Mouse (Mus musculus): ENCODE results near the gene Col26a1. TPM values are rescaled to one million over a fixed set of nuclear protein-coding genes. Genes with fewer than 3 reads are reported as not detected.

The Col26a1 gene
- polyA plus RNA-seq, 1 experiment = 1.3 TPM

- DNase-seq (ENCODE audit: low read depth) = no peak
Observed at GRCm38 (mm10) chr5:136806379-136807056, 76.5 kb downstream of the Col26a1 start.

GRCm38 (mm10) chr5:136805019-136805418, 78.0 kb downstream of the Col26a1 start:
- no peak for DNase-seq (ENCODE audit: low read depth)

- DNase-seq (ENCODE audit: low read depth) = no peak
Observed at GRCm38 (mm10) chr5:136804246-136804645, 78.8 kb downstream of the Col26a1 start.

GRCm38 (mm10) chr5:136802732-136803131, 80.3 kb downstream of the Col26a1 start:
- no peak for DNase-seq (ENCODE audit: low read depth)

- DNase-seq (ENCODE audit: low read depth) = no peak
Observed at GRCm38 (mm10) chr5:136796917-136797316, 86.1 kb downstream of the Col26a1 start.

GRCm38 (mm10) chr5:136793807-136794206, 89.2 kb downstream of the Col26a1 start:
- DNase-seq (ENCODE audit: low read depth) = no peak

- no peak for DNase-seq (ENCODE audit: low read depth)
Observed at GRCm38 (mm10) chr5:136792541-136792940, 90.5 kb downstream of the Col26a1 start.

GRCm38 (mm10) chr5:136791204-136791603, 91.8 kb downstream of the Col26a1 start:
- no peak for DNase-seq (ENCODE audit: low read depth)

- peak; percentile 14 for DNase-seq (ENCODE audit: low read depth)
Observed at GRCm38 (mm10) chr5:136790570-136791196, 92.3 kb downstream of the Col26a1 start.

- no peak for DNase-seq (ENCODE audit: low read depth)
Observed at GRCm38 (mm10) chr5:136784531-136784930, 98.5 kb downstream of the Col26a1 start.

GRCm38 (mm10) chr5:136782600-136782999, 100.4 kb downstream of the Col26a1 start:
- DNase-seq (ENCODE audit: low read depth) = no peak

- no peak for DNase-seq (ENCODE audit: low read depth)
Observed at GRCm38 (mm10) chr5:136780465-136780864, 102.5 kb downstream of the Col26a1 start.

- no peak for DNase-seq (ENCODE audit: low read depth)
Observed at GRCm38 (mm10) chr5:136779946-136780345, 103.1 kb downstream of the Col26a1 start.

GRCm38 (mm10) chr5:136775548-136775947, 107.5 kb downstream of the Col26a1 start:
- DNase-seq (ENCODE audit: low read depth) = no peak

- no peak for DNase-seq (ENCODE audit: low read depth)
Observed at GRCm38 (mm10) chr5:136773044-136774039, 109.7 kb downstream of the Col26a1 start.

GRCm38 (mm10) chr5:136771132-136771531, 111.9 kb downstream of the Col26a1 start:
- DNase-seq (ENCODE audit: low read depth) = no peak

- DNase-seq (ENCODE audit: low read depth) = no peak
Observed at GRCm38 (mm10) chr5:136767304-136767703, 115.7 kb downstream of the Col26a1 start.

GRCm38 (mm10) chr5:136764157-136764669, 118.8 kb downstream of the Col26a1 start:
- DNase-seq (ENCODE audit: low read depth) = no peak

- DNase-seq (ENCODE audit: low read depth) = no peak
Observed at GRCm38 (mm10) chr5:136760345-136760744, 122.7 kb downstream of the Col26a1 start.

- DNase-seq (ENCODE audit: low read depth) = no peak
Observed at GRCm38 (mm10) chr5:136759781-136760180, 123.2 kb downstream of the Col26a1 start.

GRCm38 (mm10) chr5:136755696-136756095, 127.3 kb downstream of the Col26a1 start:
- DNase-seq (ENCODE audit: low read depth) = no peak

GRCm38 (mm10) chr5:136754053-136754591, 128.9 kb downstream of the Col26a1 start:
- DNase-seq (ENCODE audit: low read depth) = no peak

All from gonadal fat pad, adult 2 months (tissue).